Mouse (Mus musculus): ENCODE results near the gene Cyp4f40.
"Not testable (repeated sequence)": the region's sequence is repeated elsewhere in the genome, so short reads cannot be mapped to it uniquely, and the experiment has no call there.

Cyp4f40 gene

DNA sequence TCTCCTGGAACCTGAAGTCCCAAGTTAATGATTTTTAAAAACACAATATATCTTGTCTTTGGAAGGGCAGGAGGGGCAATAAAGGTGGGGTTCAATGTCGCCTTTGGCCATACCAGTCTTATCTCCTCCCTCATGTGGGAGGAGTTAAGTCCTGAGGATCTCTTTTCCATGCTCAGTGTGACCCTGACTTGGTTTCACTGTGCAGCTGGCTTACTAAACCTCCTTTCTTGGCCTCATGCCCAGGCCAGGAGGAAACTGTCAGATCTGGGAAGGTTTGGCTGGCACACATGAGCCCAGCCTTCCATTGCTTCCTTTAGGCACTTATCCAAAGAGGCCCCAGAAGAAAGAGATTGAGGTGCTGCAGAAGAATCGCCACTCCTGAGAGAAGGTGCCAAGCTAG is at the start of gene Cyp4f40:
Gene Cyp4f40, plus strand, starts transcription at position 189 of the 400 bp plus-strand sequence.
- DNase-seq (ENCODE audit: low read depth): no peak

DNA sequence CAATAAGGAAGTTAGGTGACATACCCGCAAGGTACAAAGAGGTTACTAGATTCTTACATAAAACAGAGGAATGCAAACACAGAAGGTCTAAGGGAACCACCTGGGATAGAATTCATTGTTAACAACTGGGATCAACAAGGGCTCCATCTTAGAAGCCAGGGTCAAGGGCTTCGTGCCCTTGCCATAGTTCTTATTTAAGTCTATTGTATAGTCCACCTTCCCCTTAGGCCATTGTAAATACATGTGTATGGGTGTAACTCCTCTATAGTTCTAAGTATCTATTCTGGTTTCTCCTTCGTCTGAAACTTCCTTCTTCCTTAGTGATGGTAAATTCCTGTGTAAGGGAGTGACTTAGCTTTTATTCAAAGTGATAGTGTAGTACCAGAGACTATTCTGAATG is 48.5 kb upstream of the Cyp4f40 start:
- DNase-seq (ENCODE audit: low read depth): not testable (repeated sequence)

DNA sequence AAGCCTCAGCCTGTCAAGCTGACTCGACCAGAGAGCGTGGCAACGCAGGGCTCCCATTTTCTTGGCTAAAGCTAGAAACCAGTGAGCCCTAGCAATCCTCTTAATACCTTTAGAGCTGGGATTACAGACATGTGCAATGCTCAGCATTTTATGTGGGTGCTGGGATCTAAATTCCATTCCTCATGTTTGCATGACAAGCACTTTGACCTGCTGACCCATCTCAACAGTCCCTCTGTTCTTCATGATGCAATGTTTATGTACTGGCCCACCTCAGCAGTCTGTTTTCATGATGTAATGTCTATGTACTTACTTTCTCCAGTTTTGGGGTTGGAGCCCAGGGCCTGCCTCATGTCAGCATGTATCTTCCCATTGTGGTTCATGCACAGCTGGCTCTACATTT is 47.8 kb upstream of the Cyp4f40 start:
- DNase-seq (ENCODE audit: low read depth): no peak

DNA sequence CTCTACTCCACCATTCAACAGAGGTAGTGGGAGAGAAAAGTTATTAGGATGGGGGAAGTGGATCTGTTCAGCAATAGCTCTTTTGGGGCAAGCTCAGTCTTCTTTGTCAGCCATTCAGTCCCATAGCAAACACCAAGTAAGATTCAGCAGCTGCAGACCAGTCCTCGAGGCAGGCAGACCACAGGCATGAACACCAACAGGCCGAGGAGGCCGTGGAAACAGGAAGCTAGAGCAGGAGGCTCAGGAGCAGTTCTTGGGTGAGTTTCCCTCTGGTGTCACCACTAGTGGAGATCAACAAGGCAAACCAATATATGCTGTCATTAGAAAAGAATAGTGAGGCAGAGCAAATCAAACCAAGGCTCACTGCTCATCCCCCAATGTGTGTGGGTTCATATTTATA is 46.3 kb upstream of the Cyp4f40 start:
- no peak for DNase-seq (ENCODE audit: low read depth)

DNA sequence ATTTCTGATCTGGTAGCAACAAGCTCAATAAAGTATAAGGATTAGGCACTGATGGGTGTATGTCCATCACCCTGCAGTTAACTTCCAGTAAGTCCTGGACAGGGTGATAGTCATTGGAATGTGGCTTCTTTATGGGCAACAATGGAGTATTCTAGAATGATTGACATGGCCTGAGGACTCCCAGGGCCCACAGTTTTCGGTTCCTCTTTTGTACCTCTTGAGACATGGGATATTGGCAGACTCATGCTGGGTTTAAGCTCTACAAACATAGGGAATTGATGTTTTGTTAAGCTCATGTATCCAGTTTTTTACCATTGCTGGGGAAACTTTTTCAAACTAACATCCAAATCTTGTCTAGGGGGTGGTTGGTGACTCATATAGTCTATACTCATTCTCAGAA is 41.4 kb upstream of the Cyp4f40 start:
- no peak for DNase-seq (ENCODE audit: low read depth)

DNA sequence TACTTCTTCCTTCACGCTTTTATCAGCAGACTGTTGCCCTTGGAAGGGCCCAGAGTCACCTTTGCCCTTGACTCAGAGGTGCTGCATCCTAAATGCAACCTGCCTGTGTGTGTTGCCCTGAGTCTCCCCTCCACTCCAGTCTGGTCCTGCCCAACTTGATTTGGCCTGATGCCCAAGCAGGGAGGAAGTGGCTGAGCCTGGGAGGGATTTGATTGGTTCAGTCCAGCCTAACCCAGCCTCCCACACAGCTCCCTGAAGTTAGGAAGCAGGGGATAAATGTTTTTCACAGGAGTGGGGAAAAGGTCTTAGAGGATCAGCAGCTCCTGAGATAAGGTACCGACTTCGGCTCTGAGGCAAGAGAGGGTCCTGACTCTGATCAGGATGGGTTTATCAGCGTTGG is 37.7 kb upstream of the Cyp4f40 start, which contains the start of gene Cyp4f37:
Gene Cyp4f37, plus strand, starts transcription at position 292 of the 400 bp plus-strand sequence.
- DNase-seq (ENCODE audit: low read depth): not testable (repeated sequence)

DNA sequence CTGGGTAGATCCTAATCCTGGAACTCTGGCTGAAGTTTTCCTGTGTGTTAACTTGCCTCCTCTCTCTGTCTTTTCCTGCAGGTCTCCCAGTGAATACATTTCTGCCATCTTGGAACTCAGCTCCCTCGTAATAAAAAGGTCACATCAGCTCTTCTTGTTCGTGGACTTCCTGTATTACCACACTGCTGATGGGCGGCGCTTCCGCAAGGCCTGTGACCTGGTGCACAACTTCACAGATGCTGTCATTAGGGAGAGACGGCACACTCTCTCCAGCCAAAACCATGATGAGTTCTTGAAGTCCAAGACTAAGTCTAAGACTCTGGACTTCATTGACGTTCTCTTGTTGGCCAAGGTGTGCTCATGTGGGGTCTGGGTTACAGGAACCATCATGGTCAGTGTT is 29.0 kb upstream of the Cyp4f40 start:
- DNase-seq (ENCODE audit: low read depth): not testable (repeated sequence)

DNA sequence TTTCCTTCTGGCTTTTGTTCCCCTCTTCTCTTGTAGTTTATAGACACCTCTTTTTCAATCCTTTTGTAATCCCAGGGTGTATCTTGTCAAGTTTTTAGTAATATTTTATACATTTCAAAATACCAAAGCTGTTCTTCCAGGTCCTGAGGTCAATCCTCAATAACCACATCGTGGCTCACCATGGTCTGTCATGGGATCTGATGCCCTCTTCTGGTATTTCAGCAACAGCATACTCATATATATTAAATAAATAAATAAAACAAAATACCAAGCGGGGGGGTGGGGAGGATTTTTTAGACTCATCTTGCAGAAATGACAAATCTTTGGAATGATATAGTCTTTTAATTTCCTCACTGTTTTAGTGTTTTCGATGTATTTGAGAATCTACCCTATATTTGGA is 26.8 kb upstream of the Cyp4f40 start:
- DNase-seq (ENCODE audit: low read depth): no peak

DNA sequence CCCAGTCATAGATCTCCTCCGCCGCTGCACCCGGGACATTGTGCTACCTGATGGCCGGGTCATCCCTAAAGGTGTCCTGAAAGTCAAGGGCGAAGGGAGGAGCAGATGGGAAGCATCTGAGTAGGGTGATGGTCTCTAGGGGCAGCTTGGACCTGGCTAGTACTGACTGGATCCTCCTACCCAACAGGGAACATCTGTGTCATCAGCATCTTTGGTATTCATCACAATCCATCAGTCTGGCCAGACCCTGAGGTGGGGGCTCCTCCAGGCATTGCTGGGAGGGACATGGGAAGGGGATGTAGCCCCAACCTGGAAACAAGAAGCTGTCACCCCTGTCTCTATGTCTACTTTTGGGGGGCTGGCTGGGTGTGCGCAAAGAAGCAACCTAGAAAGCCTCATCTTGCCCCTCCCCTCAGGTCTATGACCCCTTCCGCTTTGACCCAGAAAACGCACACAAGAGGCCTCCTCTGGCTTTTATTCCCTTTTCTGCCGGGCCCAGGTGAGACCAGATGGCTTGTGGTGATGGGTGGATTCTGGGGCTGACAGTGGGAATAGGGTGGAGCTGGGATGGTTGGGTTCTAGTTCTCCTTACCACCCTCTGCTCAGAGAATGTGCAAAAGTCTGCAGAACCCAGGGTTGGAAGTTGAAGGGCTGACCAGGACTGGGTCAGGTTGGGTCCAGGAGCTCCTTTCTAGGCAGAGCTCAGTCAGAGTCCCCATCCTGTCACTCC is 24.3 kb upstream of the Cyp4f40 start:
- DNase-seq (ENCODE audit: low read depth): not testable (repeated sequence)

DNA sequence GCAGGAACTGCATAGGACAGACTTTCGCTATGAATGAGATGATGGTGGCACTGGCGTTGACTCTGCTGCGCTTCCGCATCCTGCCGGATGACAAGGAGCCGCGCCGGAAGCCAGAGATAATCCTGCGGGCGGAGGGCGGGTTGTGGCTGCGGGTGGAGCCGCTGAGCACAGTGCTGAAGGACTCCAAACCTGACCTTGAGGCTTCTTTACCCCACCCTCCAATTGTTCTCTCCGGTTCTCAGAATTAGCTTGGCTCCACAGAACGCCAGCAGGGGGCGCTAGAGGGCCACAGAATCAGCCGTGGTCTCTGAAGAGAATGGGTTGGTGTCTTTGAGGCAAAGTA is 23.8 kb upstream of the Cyp4f40 start:
- peak; percentile 79 for DNase-seq (ENCODE audit: low read depth)

DNA sequence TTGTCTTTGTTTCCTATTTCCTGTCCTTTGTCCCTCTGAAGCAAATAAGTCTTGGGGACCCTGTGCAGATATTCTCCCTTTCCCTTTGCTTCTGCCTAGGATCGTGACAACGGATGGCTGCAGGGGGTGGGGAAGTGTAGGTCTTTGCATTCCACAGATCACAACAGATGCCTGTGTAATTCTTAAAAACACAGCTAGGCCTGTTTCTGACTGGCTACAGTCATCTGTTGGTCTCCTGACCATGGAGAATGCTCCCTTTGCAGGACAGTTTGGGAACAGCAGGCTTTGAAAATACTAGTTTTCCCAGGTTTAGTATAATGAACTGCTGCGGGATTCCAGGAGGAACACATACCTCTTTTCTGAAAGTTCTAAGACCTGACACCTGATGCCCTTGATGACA is 22.4 kb upstream of the Cyp4f40 start:
- no peak for DNase-seq (ENCODE audit: low read depth)

DNA sequence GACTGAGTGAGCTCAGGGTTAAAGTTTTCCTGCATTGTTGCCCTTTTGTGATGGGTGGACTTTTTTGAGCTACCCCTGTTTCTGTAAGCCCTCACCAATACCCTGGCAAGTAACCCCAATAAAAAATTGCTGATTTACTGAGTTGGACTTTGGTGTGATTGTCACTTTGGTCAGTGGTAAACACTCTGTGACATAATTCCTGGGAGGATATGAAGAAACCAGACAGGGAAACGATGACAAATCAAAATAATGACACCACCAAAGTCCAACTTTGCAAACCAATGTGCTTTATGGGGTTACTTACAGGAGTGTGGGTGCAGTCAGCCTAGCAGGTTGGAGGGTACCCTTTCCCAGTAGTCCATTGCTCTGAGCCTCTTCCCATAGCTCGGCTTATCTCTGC is 21.5 kb upstream of the Cyp4f40 start:
- no peak for DNase-seq (ENCODE audit: low read depth)

DNA sequence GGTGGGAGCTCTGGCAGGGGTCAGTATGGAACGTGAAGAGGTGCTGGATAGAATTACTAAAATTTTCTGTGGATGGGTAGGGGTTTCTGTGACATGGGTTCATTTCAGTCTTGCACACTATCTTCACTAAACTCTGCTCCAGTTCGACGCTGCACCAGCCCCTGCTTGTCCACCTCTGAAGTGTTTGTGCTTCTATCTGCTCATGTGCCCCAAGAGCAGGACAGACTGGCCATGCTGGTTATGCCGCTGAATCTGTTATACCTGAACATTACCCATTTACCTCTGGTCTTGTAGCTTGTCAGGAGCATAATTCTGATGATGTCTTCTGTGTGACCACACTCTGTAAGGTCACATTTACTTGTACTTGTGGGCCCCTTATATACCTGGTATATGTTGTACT is 12.1 kb upstream of the Cyp4f40 start:
- no peak for DNase-seq (ENCODE audit: low read depth)

DNA sequence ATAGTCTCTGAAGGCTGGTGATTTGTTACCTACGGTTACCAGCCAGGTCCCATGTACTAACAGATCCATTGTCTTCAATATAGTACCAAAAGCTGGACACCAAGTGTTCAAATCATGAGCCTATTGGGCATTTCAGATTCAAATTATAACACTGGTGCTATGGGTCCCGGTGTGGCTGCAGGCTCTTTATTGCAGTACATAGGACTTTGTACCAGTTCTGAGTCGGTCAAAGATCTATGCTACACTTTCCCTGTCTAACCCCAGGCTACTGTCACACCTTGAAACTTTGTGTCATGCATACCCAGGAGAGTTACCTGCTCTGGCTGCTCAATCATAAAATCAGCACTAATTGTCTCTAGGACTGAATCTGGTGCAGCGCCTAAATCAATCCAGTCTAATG is 4.8 kb upstream of the Cyp4f40 start:
- DNase-seq (ENCODE audit: low read depth): no peak

DNA sequence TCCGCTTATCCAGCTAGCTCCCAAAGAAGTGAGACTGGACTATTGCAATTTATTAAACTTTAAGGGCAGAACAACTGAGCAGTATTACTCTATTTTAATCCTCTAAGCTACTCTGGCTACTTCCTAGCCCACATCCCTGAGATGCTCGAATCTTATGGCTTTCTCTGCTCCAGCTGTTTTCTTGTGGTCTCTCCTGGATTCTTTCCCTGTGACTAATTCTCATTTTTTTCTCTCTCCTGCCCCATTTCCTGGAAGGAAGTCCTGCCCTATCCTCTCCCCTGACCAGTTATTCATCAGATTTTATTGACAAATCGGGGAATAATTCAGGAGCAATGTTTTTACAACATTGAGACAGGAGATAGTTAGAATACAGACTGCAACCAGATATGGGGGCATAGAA is 1.7 kb upstream of the Cyp4f40 start:
- no peak for DNase-seq (ENCODE audit: low read depth)

DNA sequence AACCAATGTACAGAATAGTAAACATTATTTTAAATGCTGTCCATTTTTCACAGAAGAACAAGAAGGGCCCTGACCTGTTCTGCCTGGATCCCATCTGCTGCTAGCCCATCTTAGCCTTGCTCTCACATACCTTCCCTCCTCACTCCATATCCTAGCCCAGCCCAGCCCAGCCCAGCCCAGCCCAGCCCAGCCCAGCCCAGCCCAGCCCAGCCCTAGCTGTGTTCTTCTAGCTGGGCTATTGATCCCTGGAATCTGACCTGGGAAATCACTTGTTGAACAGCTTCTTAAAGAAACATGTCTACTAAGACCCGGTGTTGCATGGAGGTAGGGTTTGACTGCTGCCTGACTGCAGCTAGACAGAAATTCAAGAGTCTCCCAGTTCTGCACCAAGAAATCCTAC is 454 bp upstream of the Cyp4f40 start:
- DNase-seq (ENCODE audit: low read depth): no peak

DNA sequence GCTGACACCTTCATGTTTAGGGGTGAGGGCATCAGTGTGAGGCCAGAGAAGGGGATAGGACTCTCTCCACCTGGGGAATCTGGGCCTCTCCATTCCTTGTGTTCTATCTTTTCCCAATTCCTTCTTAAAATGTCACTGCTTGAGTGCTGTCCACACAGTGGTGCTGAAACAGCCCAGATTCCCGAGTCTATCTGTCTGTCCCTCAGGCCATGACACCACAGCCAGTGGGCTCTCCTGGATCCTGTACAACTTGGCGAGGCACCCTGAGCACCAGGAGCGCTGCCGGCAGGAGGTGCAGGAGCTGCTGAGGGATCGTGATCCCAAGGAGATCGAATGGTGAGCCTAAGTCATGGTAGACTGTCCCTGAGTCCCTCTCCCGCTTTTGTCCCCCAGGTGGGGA is 15.3 kb downstream of the Cyp4f40 start:
- DNase-seq (ENCODE audit: low read depth): no peak

DNA sequence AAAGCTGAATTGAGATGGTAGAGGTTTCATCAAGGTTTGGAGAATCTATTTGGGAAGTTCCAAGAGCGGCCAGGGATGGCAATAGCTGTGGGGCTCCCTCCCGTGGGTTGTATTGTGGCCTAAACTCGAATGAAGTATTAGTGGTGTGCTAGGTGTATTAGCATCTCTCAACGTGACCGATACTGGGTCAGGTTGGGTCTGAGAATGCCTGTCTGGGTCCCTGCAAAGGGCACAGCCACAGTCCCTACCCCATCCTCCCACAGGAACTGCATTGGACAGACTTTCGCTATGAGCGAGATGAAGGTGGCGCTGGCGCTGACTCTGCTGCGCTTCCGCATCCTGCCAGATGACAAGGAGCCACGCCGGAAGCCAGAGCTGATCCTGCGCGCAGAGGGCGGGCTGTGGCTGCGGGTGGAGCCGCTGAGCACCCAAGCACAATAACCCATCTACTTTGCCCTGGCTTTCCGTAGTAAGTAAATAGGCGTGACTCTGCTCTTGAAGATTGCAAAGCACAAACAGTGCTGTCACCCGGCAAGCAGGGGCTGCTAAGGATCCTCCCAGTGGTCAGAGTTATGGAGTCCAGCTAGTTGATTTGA is 17.4 kb downstream of the Cyp4f40 start:
- DNase-seq (ENCODE audit: low read depth): no peak

DNA sequence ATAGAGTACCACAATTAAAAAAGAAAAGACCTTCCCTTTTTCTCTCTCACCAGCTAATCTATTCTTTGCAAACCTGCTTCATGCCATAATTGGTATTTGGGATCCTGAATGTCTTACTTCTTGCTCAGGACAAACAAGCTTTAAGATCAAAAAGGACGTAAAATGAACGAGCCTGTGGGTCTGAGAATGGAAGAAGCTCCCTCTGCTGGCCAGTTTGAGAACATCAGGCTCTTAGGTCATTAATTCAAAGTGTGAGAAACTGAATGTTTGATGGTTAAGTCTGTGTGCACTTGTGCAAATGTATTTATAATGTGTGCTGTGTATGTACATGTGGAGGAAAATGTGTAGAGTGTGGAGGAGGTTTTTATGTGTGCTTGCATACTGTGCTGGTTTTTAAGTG is 21.7 kb downstream of the Cyp4f40 start:
- DNase-seq (ENCODE audit: low read depth): peak; percentile 38

DNA sequence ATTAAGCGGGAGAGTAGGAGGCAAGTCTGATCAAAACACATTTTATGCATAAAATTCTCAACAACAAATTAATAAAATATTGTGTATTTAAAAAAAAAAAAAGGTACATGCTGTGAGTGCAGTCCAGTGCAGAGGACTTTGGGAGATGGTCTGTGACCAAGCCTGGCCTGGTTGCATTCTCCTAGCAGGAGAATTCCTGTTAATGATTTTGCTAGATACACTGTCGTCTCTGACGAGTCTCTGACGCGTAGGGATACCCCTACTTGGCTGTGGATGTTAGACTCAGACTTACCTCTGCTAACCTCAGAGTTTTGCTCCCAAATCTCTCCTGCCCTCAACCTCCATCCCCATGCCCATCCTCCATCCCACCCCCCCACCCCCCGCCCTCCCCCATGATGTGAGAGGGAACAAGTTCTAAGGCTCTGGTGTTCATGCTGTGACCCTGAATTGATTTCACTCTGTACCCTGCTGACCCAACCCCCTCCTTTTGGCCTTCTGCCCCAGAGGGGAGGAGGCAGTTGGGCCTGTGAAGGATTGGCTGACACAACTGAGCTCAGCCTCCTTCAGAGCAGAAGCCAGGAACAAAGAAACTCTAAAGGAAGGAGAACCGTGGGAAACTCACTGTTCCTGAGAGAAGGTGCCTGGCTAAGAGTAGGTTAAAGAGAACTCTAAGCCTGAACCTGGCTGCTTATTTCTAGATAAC is 26.5 kb downstream of the Cyp4f40 start, which contains the start of gene Cyp4f15:
Gene Cyp4f15, plus strand, starts transcription at position 580 of the 703 bp plus-strand sequence.
- no peak for DNase-seq (ENCODE audit: low read depth)

DNA sequence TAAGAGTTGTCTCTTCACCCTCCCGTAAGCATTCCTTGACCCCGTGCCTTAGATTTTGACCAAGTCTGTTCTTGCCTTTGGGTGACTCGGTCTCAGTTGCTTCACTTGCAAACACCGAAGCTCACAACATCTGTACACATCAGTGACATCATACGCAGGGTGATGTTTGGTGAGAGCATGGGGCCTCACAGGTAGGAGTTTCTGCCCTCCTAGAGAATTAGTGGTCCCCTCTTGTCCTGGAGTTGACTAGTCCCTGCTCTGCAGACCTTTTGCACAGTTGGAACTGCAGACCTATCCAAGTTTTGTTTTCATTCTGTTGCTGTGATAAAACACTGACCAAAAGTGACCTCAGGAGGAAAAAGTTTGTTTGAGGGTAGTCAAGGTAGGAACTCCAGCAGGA is 28.0 kb downstream of the Cyp4f40 start:
- no peak for DNase-seq (ENCODE audit: low read depth)

DNA sequence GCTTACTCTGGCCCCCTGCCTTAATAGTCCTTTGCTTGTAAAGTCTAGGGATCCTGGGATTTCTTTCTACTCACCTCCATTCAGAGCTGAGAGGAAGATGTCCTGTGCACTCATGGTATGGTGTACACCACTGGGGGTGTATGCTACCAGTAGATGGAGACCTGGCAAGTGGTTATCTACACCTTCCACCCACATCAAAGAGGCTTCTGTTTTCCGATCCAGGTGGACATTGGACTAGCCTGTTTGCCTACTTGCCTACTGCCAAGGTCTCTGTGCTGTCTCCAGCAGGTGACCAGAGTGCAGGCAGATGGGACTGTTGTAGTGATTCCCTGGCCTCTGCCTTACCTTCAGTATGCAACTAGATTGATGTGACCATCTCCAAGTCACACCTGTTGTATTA is 32.3 kb downstream of the Cyp4f40 start:
- DNase-seq (ENCODE audit: low read depth): no peak

DNA sequence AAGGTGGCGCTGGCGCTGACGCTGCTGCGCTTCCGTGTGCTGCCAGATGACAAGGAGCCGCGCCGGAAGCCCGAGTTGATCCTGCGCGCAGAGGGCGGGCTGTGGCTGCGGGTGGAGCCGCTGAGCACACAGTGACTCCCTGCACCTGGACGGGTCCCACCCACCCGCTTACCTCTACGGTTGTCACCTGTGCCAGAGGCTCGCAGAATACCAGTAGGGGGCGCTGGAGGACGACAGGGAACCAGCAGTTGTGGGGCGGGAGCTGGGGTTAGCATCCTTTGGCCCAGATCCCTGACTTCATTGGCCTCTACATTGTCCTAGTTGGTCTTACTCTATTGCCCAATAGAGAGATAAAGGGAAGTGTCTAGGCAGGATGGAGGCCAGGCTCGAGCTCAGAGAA is 44.1 kb downstream of the Cyp4f40 start:
- no peak for DNase-seq (ENCODE audit: low read depth)
